9 mouse cellular contexts compared by ENCODE assay signal in genomic region chr13:37666207-37667003, GRCm38 (mm10).
DNase-seq lines count a peak whose midpoint lies in the region; ATAC-seq and TF ChIP-seq lines count a peak whose summit lies in the region.
"Had no signal": no experiment of that assay in that cellular context is flagged by ENCODE, and none has a peak within 500 bp of the region (broad histone marks: within the 10 kb centered on the region; RNA-seq: fewer than 3 reads in every experiment).

No protein-coding gene starts in this region.

- WGBS in heart, embryonic 10.5 days = 65% methylated on average over 22 of the region's 22 CpGs
- 50% methylated on average over 22 of the region's 22 CpGs for WGBS in lung, embryonic 14.5 days
- WGBS in forebrain, embryonic 12.5 days = 87% methylated on average over 22 of the region's 22 CpGs

- H3K27me3 ChIP-seq in heart, embryonic 10.5 days (ENCODE audit: insufficient read depth, poor library complexity, severe bottlenecking) = no peaks in the 10 kb centered on the region
- H3K27me3 ChIP-seq in MEL (ENCODE audit: control insufficient read depth in 1 of 2, insufficient read depth in 2 of 2, low read length in 2 of 2) = peaks cover 0 to 3% of the 10 kb centered on the region in 2 experiments; a peak in 3 of 4 replicates
- no peaks in the 10 kb centered on the region for H3K27me3 ChIP-seq in lung, embryonic 14.5 days (ENCODE audit: insufficient read depth, low read length)
- H3K27me3 ChIP-seq in forebrain, embryonic 12.5 days = no peaks in the 10 kb centered on the region

- no peak overlapping the region for H3K9ac ChIP-seq in MEL (ENCODE audit: control insufficient read depth, low read depth, low read length, poor library complexity, severe bottlenecking)
- H3K9ac ChIP-seq in lung, embryonic 14.5 days = no peak overlapping the region
- no peak overlapping the region for H3K9ac ChIP-seq in forebrain, embryonic 12.5 days

- no peak for TF ChIP-seq POLR2A in MEL (IDR thresholded peaks at IDR 0.05; ENCODE audit: control insufficient read depth in 1 of 2, insufficient read depth in 1 of 2, low read depth in 1 of 2, low read length in 2 of 2, poor library complexity in 1 of 2)

- ATAC-seq in lung, embryonic 14.5 days (ENCODE audit: insufficient read depth) = peak; percentile 80
- ATAC-seq in forebrain, embryonic 12.5 days (ENCODE audit: low FRiP score) = no peak

- H3K27ac ChIP-seq in heart, embryonic 10.5 days = peak overlapping the region; percentile 56; the same call in 1 of the 2 replicates
- no peak overlapping the region for H3K27ac ChIP-seq in MEL (ENCODE audit: control insufficient read depth, low read depth, low read length)
- H3K27ac ChIP-seq in lung, embryonic 14.5 days (ENCODE audit: low read depth) = peak overlapping the region; percentile 76
- H3K27ac ChIP-seq in forebrain, embryonic 12.5 days = no peak overlapping the region

- no peak for TF ChIP-seq CTCF in MEL (IDR thresholded peaks at IDR 0.05 in 2 of 3, conservative IDR thresholded peaks at IDR 0.05 in 1 of 3; ENCODE audit: control insufficient read depth in 1 of 3, insufficient read depth in 1 of 3, low read depth in 2 of 3, low read length in 3 of 3, poor library complexity in 1 of 3, severe bottlenecking in 1 of 3)
- no peak for TF ChIP-seq CTCF in lung, embryonic 14.5 days (IDR thresholded peaks at IDR 0.05; ENCODE audit: low read depth)

- peak; percentile 70 to 76 for TF ChIP-seq EP300 in MEL (IDR thresholded peaks at IDR 0.05; ENCODE audit: low read depth in 1 of 2, low read length in 2 of 2)

- TF ChIP-seq RAD21 in MEL (IDR thresholded peaks at IDR 0.05; ENCODE audit: low read depth, low read length) = no peak

- H3K36me3 ChIP-seq in heart, embryonic 10.5 days = no peaks in the 10 kb centered on the region
- peaks cover 0 to 3% of the 10 kb centered on the region in 2 experiments; a peak in 2 of 4 replicates for H3K36me3 ChIP-seq in MEL (ENCODE audit: control insufficient read depth in 1 of 2, insufficient read depth in 2 of 2, low read length in 2 of 2)
- H3K36me3 ChIP-seq in lung, embryonic 14.5 days (ENCODE audit: insufficient read depth) = no peaks in the 10 kb centered on the region
- no peaks in the 10 kb centered on the region for H3K36me3 ChIP-seq in forebrain, embryonic 12.5 days (replicated peaks)

- H3K9me3 ChIP-seq in heart, embryonic 10.5 days = no peaks in the 10 kb centered on the region
- H3K9me3 ChIP-seq in MEL (replicated peaks; ENCODE audit: insufficient read depth, low read length) = no peaks in the 10 kb centered on the region
- H3K9me3 ChIP-seq in lung, embryonic 14.5 days (ENCODE audit: low read depth, low read length) = no peaks in the 10 kb centered on the region
- no peaks in the 10 kb centered on the region for H3K9me3 ChIP-seq in forebrain, embryonic 12.5 days

- H3K4me3 ChIP-seq in heart, embryonic 10.5 days = no peak overlapping the region
- H3K4me3 ChIP-seq in MEL (ENCODE audit: control insufficient read depth in 1 of 2, insufficient read depth in 1 of 2, low read depth in 2 of 2, low read length in 2 of 2) = peak overlapping the region; percentile 8 to 45
- no peak overlapping the region for H3K4me3 ChIP-seq in lung, embryonic 14.5 days (ENCODE audit: low read depth, low read length)
- H3K4me3 ChIP-seq in forebrain, embryonic 12.5 days (replicated peaks) = no peak overlapping the region

- peaks cover 14% of the 10 kb centered on the region for H3K4me1 ChIP-seq in heart, embryonic 10.5 days
- peaks cover 0 to 15% of the 10 kb centered on the region in 2 experiments; a peak in 2 of 4 replicates for H3K4me1 ChIP-seq in MEL (ENCODE audit: control insufficient read depth in 1 of 2, insufficient read depth in 2 of 2, low read length in 2 of 2)
- H3K4me1 ChIP-seq in lung, embryonic 14.5 days (ENCODE audit: insufficient read depth) = no peaks in the 10 kb centered on the region
- no peaks in the 10 kb centered on the region for H3K4me1 ChIP-seq in forebrain, embryonic 12.5 days

- H3K79me2 ChIP-seq in MEL (ENCODE audit: control insufficient read depth, insufficient read depth, low read length, poor library complexity) = no peaks in the 10 kb centered on the region

- intact Hi-C loops in heart, postnatal 25 days (cut with DNase I) = loop anchor here (5.0 kb wide), 1 partner anchor 104 kb away; no protein-coding TSS in a partner anchor

- peak; percentile 82 for DNase-seq in heart, embryonic 10.5 days (ENCODE audit: low spot score)
- DNase-seq in heart, postnatal 25 days (ENCODE audit: low spot score) = no peak
- DNase-seq in MEL (ENCODE audit: low read depth, low spot score) = peak; percentile 77
- peak; percentile 45 to 46 for DNase-seq in kidney, adult 8-10 months
- peak; percentile 72 for DNase-seq in lung, embryonic 14.5 days
- no peak for DNase-seq in spleen, postnatal 36 days (ENCODE audit: low spot score in 2 of 2)
- DNase-seq in embryo, embryonic 11 days = no peak
- DNase-seq: cerebellum, adult 11-12 months had no signal

- H3K4me2 ChIP-seq in lung, embryonic 14.5 days = 0 out of 2 replicates have a peak overlapping the region, but pooled peaks have one; percentile 10
- no peak overlapping the region for H3K4me2 ChIP-seq in forebrain, embryonic 12.5 days

TF ChIP-seq in MEL, 35 proteins besides CTCF, POLR2A, EP300 and RAD21:
- TF ChIP-seq NRF1 (IDR thresholded peaks at IDR 0.05; ENCODE audit: insufficient read depth, low read depth, low read length, poor library complexity, severe bottlenecking) (no peak), GABPA (IDR thresholded peaks at IDR 0.05; ENCODE audit: low read depth, low read length) (no peak), TAL1 (IDR thresholded peaks at IDR 0.05; ENCODE audit: low read length) (peak; percentile 87), ZC3H11A (IDR thresholded peaks at IDR 0.05; ENCODE audit: low read depth, low read length) (no peak), KAT2A (conservative IDR thresholded peaks at IDR 0.05; ENCODE audit: low read depth, low read length) (no peak), CHD1 (IDR thresholded peaks at IDR 0.05; ENCODE audit: low read depth, low read length) (no peak), SMC3 (IDR thresholded peaks at IDR 0.05; ENCODE audit: low read depth, low read length) (no peak), MYB (IDR thresholded peaks at IDR 0.05; ENCODE audit: low read depth, low read length) (no peak), ZNF384 (IDR thresholded peaks at IDR 0.05; ENCODE audit: low read depth, low read length) (no peak), GATA1 (IDR thresholded peaks at IDR 0.05; ENCODE audit: low read depth, low read length) (peak; percentile 67), TBP (IDR thresholded peaks at IDR 0.05; ENCODE audit: low read depth, low read length) (no peak), CHD2 (IDR thresholded peaks at IDR 0.05; ENCODE audit: low read length) (no peak), ELF1 (IDR thresholded peaks at IDR 0.05; ENCODE audit: low read depth, low read length) (no peak), SIN3A (IDR thresholded peaks at IDR 0.05; ENCODE audit: low read length) (no peak; the same call in 1 of the 2 replicates), MXI1 (IDR thresholded peaks at IDR 0.05; ENCODE audit: low read depth, low read length) (no peak), ZMIZ1 (IDR thresholded peaks at IDR 0.05; ENCODE audit: low read depth, low read length) (no peak), ETS1 (IDR thresholded peaks at IDR 0.05; ENCODE audit: low read depth, low read length) (peak; percentile 61; the same call in 1 of the 2 replicates), POLR2AphosphoS2 (IDR thresholded peaks at IDR 0.05; ENCODE audit: low read length) (no peak), HCFC1 (IDR thresholded peaks at IDR 0.05; ENCODE audit: low read depth, low read length) (no peak), USF2 (IDR thresholded peaks at IDR 0.05; ENCODE audit: borderline replicate concordance in 1 of 2, insufficient read depth in 1 of 2, low read depth in 1 of 2, low read length in 2 of 2) (no peak), MAFK (IDR thresholded peaks at IDR 0.05; ENCODE audit: borderline replicate concordance, low read depth, low read length) (no peak), JUND (IDR thresholded peaks at IDR 0.05; ENCODE audit: low read depth, low read length) (no peak), E2F4 (IDR thresholded peaks at IDR 0.05; ENCODE audit: borderline replicate concordance, low read depth, low read length) (no peak), TCF12 (IDR thresholded peaks at IDR 0.05; ENCODE audit: low read depth, low read length) (peak; percentile 83), MEF2A (IDR thresholded peaks at IDR 0.05; ENCODE audit: extremely low read depth, insufficient replicate concordance, low read depth, low read length, poor library complexity, severe bottlenecking) (no peak), MAZ (IDR thresholded peaks at IDR 0.05; ENCODE audit: low read depth, low read length) (no peak), MAX (IDR thresholded peaks at IDR 0.05; ENCODE audit: low read length) (0 out of 2 replicates have a peak, but pooled peaks have one; percentile 25), MYC (IDR thresholded peaks at IDR 0.05; ENCODE audit: low read depth, low read length) (0 out of 2 replicates have a peak, but pooled peaks have one; percentile 37), POLR2AphosphoS5 (IDR thresholded peaks at IDR 0.05; ENCODE audit: borderline replicate concordance, low read depth, low read length) (no peak), NELFE (IDR thresholded peaks at IDR 0.05; ENCODE audit: low read depth, low read length) (no peak), BHLHE40 (IDR thresholded peaks at IDR 0.05; ENCODE audit: borderline replicate concordance, low read depth, low read length) (peak; percentile 69; the same call in 1 of the 2 replicates), UBTF (IDR thresholded peaks at IDR 0.05; ENCODE audit: borderline replicate concordance, insufficient read depth, low read depth, low read length) (no peak)

Comparison
In these comparisons a context has a peak if more than half of its experiments do, and no peak if none do; other contexts are left out.
1. DNase-seq: peak in heart, embryonic 10.5 days (single experiment), MEL (single experiment), kidney, adult 8-10 months (2 of 2) and lung, embryonic 14.5 days (single experiment); none in heart, postnatal 25 days (single experiment), spleen, postnatal 36 days (0 of 2) and embryo, embryonic 11 days (single experiment).
2. H3K27ac ChIP-seq: peak in heart, embryonic 10.5 days (single experiment) and lung, embryonic 14.5 days (single experiment); none in MEL (single experiment) and forebrain, embryonic 12.5 days (single experiment).
3. H3K4me3 ChIP-seq: peak in MEL (2 of 2); none in heart, embryonic 10.5 days (single experiment), lung, embryonic 14.5 days (single experiment) and forebrain, embryonic 12.5 days (single experiment).